Mouse (Mus musculus): ENCODE data around the gene Tsc2. TPM values are rescaled to one million over a fixed set of nuclear protein-coding genes. Genes with fewer than 3 reads are reported as not detected.

Tsc2 gene
- polyA plus RNA-seq, 1 experiment from 2014 or later: 59.3 TPM

- no peak for ATAC-seq (replicated peaks; ENCODE audit: low FRiP score, low TSS enrichment, low read depth)
- no peak overlapping the region for H3K27ac ChIP-seq (ENCODE audit: low read depth)
- DNase-seq (ENCODE audit: low spot score): no peak
- H3K27me3 ChIP-seq (replicated peaks; ENCODE audit: control insufficient read depth, insufficient read depth, low read length): no peaks in the 10 kb centered on the region
- no peaks in the 10 kb centered on the region for H3K9me3 ChIP-seq (ENCODE audit: control insufficient read depth, low read length)
- H3K9ac ChIP-seq (ENCODE audit: low read length): no peak overlapping the region
- no peak overlapping the region for H3K4me3 ChIP-seq (ENCODE audit: low read depth, low read length)
- H3K4me1 ChIP-seq (replicated peaks; ENCODE audit: control insufficient read depth, insufficient read depth, low read length): no peaks in the 10 kb centered on the region
- H3K36me3 ChIP-seq (ENCODE audit: control insufficient read depth, insufficient read depth, low read length): peaks cover 78% of the 10 kb centered on the region
- no peak overlapping the region for H3K4me2 ChIP-seq (ENCODE audit: low read length)
- 67% methylated on average over 5 of the region's 5 CpGs for WGBS
Measured at GRCm38 (mm10) chr17:24583599-24584460, 48.6 kb downstream of the Tsc2 start.

GRCm38 (mm10) chr17:24580287-24580686 lies 52.1 kb downstream of the Tsc2 start:
- Histone ChIP-seq H3K27ac (ENCODE audit: low read depth) (no peak overlapping the region), H3K4me3 (ENCODE audit: low read depth, low read length) (no peak overlapping the region), H3K4me1 (replicated peaks; ENCODE audit: control insufficient read depth, insufficient read depth, low read length) (no peaks in the 10 kb centered on the region), H3K9me3 (ENCODE audit: control insufficient read depth, low read length) (no peaks in the 10 kb centered on the region), H3K27me3 (replicated peaks; ENCODE audit: control insufficient read depth, insufficient read depth, low read length) (no peaks in the 10 kb centered on the region), H3K36me3 (ENCODE audit: control insufficient read depth, insufficient read depth, low read length) (peaks cover 76% of the 10 kb centered on the region), H3K4me2 (ENCODE audit: low read length) (no peak overlapping the region), H3K9ac (ENCODE audit: low read length) (no peak overlapping the region)
- ATAC-seq (replicated peaks; ENCODE audit: low FRiP score, low TSS enrichment, low read depth): no peak
- no peak for DNase-seq (ENCODE audit: low spot score)
- 88% methylated on average over 2 of the region's 2 CpGs for WGBS

GRCm38 (mm10) chr17:24579532-24579931 lies 52.9 kb downstream of the Tsc2 start:
- Histone ChIP-seq H3K9me3 (ENCODE audit: control insufficient read depth, low read length) (no peaks in the 10 kb centered on the region), H3K27ac (ENCODE audit: low read depth) (no peak overlapping the region), H3K4me1 (replicated peaks; ENCODE audit: control insufficient read depth, insufficient read depth, low read length) (no peaks in the 10 kb centered on the region), H3K36me3 (ENCODE audit: control insufficient read depth, insufficient read depth, low read length) (peaks cover 79% of the 10 kb centered on the region), H3K27me3 (replicated peaks; ENCODE audit: control insufficient read depth, insufficient read depth, low read length) (no peaks in the 10 kb centered on the region), H3K4me2 (ENCODE audit: low read length) (no peak overlapping the region), H3K9ac (ENCODE audit: low read length) (no peak overlapping the region), H3K4me3 (ENCODE audit: low read depth, low read length) (no peak overlapping the region)
- DNase-seq (ENCODE audit: low spot score) (no peak), ATAC-seq (replicated peaks; ENCODE audit: low FRiP score, low TSS enrichment, low read depth) (no peak)
- WGBS: 91% methylated on average over 3 of the region's 3 CpGs

GRCm38 (mm10) chr17:24573811-24574210 lies 58.6 kb downstream of the Tsc2 start:
- no peak overlapping the region for H3K27ac ChIP-seq (ENCODE audit: low read depth)
- H3K4me3 ChIP-seq (ENCODE audit: low read depth, low read length): no peak overlapping the region
- no peaks in the 10 kb centered on the region for H3K27me3 ChIP-seq (replicated peaks; ENCODE audit: control insufficient read depth, insufficient read depth, low read length)
- no peaks in the 10 kb centered on the region for H3K9me3 ChIP-seq (ENCODE audit: control insufficient read depth, low read length)
- no peak overlapping the region for H3K9ac ChIP-seq (ENCODE audit: low read length)
- WGBS: 93% methylated on average over 9 of the region's 9 CpGs
- no peak for ATAC-seq (replicated peaks; ENCODE audit: low FRiP score, low TSS enrichment, low read depth)
- peaks cover 91% of the 10 kb centered on the region for H3K36me3 ChIP-seq (ENCODE audit: control insufficient read depth, insufficient read depth, low read length)
- H3K4me2 ChIP-seq (ENCODE audit: low read length): no peak overlapping the region
- DNase-seq (ENCODE audit: low spot score): no peak
- H3K4me1 ChIP-seq (replicated peaks; ENCODE audit: control insufficient read depth, insufficient read depth, low read length): no peaks in the 10 kb centered on the region

GRCm38 (mm10) chr17:24572651-24573245 lies 59.7 kb downstream of the Tsc2 start:
- WGBS: 92% methylated on average over 12 of the region's 12 CpGs
- H3K9me3 ChIP-seq (ENCODE audit: control insufficient read depth, low read length): no peaks in the 10 kb centered on the region
- H3K4me3 ChIP-seq (ENCODE audit: low read depth, low read length): no peak overlapping the region
- DNase-seq (ENCODE audit: low spot score) (no peak), ATAC-seq (replicated peaks; ENCODE audit: low FRiP score, low TSS enrichment, low read depth) (no peak)
- H3K9ac ChIP-seq (ENCODE audit: low read length): no peak overlapping the region
- no peaks in the 10 kb centered on the region for H3K27me3 ChIP-seq (replicated peaks; ENCODE audit: control insufficient read depth, insufficient read depth, low read length)
- H3K4me2 ChIP-seq (ENCODE audit: low read length): no peak overlapping the region
- peaks cover 90% of the 10 kb centered on the region for H3K36me3 ChIP-seq (ENCODE audit: control insufficient read depth, insufficient read depth, low read length)
- no peaks in the 10 kb centered on the region for H3K4me1 ChIP-seq (replicated peaks; ENCODE audit: control insufficient read depth, insufficient read depth, low read length)
- no peak overlapping the region for H3K27ac ChIP-seq (ENCODE audit: low read depth)

GRCm38 (mm10) chr17:24569837-24570236 lies 62.6 kb downstream of the Tsc2 start:
- Histone ChIP-seq H3K9ac (ENCODE audit: low read length) (no peak overlapping the region), H3K27me3 (replicated peaks; ENCODE audit: control insufficient read depth, insufficient read depth, low read length) (no peaks in the 10 kb centered on the region), H3K4me3 (ENCODE audit: low read depth, low read length) (no peak overlapping the region), H3K4me1 (replicated peaks; ENCODE audit: control insufficient read depth, insufficient read depth, low read length) (0 out of 2 replicates have a peak, but pooled peaks cover 8% of the 10 kb centered on the region), H3K9me3 (ENCODE audit: control insufficient read depth, low read length) (no peaks in the 10 kb centered on the region), H3K27ac (ENCODE audit: low read depth) (no peak overlapping the region), H3K36me3 (ENCODE audit: control insufficient read depth, insufficient read depth, low read length) (peaks cover 72% of the 10 kb centered on the region), H3K4me2 (ENCODE audit: low read length) (no peak overlapping the region)
- no peak for DNase-seq (ENCODE audit: low spot score)
- 90% methylated on average over 4 of the region's 4 CpGs for WGBS
- ATAC-seq (replicated peaks; ENCODE audit: low FRiP score, low TSS enrichment, low read depth): no peak

- Histone ChIP-seq H3K27me3 (replicated peaks; ENCODE audit: control insufficient read depth, insufficient read depth, low read length) (no peaks in the 10 kb centered on the region), H3K36me3 (ENCODE audit: control insufficient read depth, insufficient read depth, low read length) (peaks cover 47% of the 10 kb centered on the region), H3K27ac (ENCODE audit: low read depth) (no peak overlapping the region), H3K4me2 (ENCODE audit: low read length) (no peak overlapping the region), H3K4me3 (ENCODE audit: low read depth, low read length) (no peak overlapping the region), H3K4me1 (replicated peaks; ENCODE audit: control insufficient read depth, insufficient read depth, low read length) (0 out of 2 replicates have a peak, but pooled peaks cover 8% of the 10 kb centered on the region), H3K9me3 (ENCODE audit: control insufficient read depth, low read length) (no peaks in the 10 kb centered on the region), H3K9ac (ENCODE audit: low read length) (no peak overlapping the region)
- peak; percentile 53; the same call in 1 of the 2 replicates for ATAC-seq (replicated peaks; ENCODE audit: low FRiP score, low TSS enrichment, low read depth)
- 56% methylated on average over 8 of the region's 8 CpGs for WGBS
- peak; percentile 62 for DNase-seq (ENCODE audit: low spot score)
Measured at GRCm38 (mm10) chr17:24567034-24567779, 65.2 kb downstream of the Tsc2 start.

- no peak for ATAC-seq (replicated peaks; ENCODE audit: low FRiP score, low TSS enrichment, low read depth)
- Histone ChIP-seq H3K27ac (ENCODE audit: low read depth) (no peak overlapping the region), H3K9ac (ENCODE audit: low read length) (no peak overlapping the region), H3K4me2 (ENCODE audit: low read length) (no peak overlapping the region), H3K36me3 (ENCODE audit: control insufficient read depth, insufficient read depth, low read length) (peaks cover 33% of the 10 kb centered on the region), H3K4me3 (ENCODE audit: low read depth, low read length) (no peak overlapping the region), H3K9me3 (ENCODE audit: control insufficient read depth, low read length) (no peaks in the 10 kb centered on the region), H3K27me3 (replicated peaks; ENCODE audit: control insufficient read depth, insufficient read depth, low read length) (no peaks in the 10 kb centered on the region), H3K4me1 (replicated peaks; ENCODE audit: control insufficient read depth, insufficient read depth, low read length) (0 out of 2 replicates have a peak, but pooled peaks cover 8% of the 10 kb centered on the region)
- 86% methylated on average over 3 of the region's 3 CpGs for WGBS
- DNase-seq (ENCODE audit: low spot score): no peak
Measured at GRCm38 (mm10) chr17:24565792-24566191, 66.6 kb downstream of the Tsc2 start.

Measured in intestine, embryonic 14.5 days (tissue).